Mouse (Mus musculus): ENCODE results near the gene Hnrnpa1. TPM values are rescaled to one million over a fixed set of nuclear protein-coding genes. Genes with fewer than 3 reads are reported as not detected.
A peak's percentile ranks its signal among the peaks of the same experiment; 100 is the strongest.

Hnrnpa1 gene
- polyA plus RNA-seq, 1 experiment from 2014 or later, result 436 TPM

DNA sequence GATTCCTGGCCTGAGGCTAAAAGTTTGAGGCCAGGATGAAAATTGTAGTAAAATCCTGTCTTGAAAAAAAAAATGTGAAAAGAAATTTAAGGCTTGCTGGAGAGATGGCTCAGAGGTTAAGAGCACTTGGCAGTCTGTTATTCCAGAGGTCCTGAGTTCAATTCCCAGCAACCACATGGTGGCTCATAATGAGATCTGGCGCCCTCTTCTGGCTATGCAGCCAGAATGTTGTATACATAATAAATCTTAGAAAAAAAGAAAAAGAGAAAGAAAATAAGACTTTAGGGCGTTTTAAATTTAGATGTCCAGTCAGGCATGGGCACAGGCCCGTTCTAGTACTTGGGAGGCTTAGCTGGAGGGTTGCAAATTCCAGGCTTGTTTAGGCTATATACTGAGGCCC lies 39.5 kb downstream of the Hnrnpa1 start:
- Histone ChIP-seq H3K36me3 (peaks cover 43% of the 10 kb centered on the region), H3K27ac (peak overlapping the region; percentile 81), H3K9ac (peak overlapping the region; percentile 56), H3K4me2 (peak overlapping the region; percentile 27; the same call in 1 of the 2 replicates), H3K27me3 (no peaks in the 10 kb centered on the region), H3K9me3 (replicated peaks) (no peaks in the 10 kb centered on the region), H3K4me1 (replicated peaks) (peaks cover 66% of the 10 kb centered on the region), H3K4me3 (replicated peaks) (no peak overlapping the region)
- ATAC-seq (ENCODE audit: low read depth), result no peak
- 46% methylated on average over 3 of the region's 3 CpGs for WGBS (ENCODE audit: insufficient replicate concordance)
- DNase-seq, result peak; percentile 29

DNA sequence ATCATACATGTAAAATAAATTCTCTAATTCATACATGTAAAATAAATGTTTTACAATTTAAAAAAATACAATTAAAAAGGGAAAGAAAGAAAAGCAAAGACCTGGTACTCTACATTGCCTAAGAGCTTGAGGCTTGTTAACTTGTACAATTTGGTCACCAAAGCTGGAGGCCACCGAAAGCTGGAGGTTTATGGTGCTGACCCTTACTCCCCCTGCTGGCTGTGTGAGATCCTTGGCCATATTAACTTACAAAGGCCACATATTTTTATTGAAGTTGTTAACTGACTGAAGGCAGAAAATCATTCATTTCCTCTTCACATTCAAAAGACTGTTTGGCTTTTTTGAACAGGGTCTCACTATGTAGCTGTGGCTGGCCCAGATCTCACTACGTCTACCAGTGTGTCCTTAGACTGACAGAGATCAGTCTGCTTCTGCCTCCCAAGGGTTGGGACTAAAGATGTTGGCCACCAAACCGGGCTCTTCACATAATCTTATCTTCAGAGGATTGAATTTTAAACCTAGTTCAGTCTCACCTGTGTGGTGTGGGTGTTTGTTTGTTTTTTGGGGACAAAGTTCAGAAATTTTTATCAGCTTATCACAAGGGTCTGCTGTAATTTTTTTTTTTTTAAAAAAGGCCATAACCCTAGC lies 40.7 kb downstream of the Hnrnpa1 start:
- Histone ChIP-seq H3K4me1 (replicated peaks) (peaks cover 71% of the 10 kb centered on the region), H3K4me3 (replicated peaks) (no peak overlapping the region), H3K36me3 (peaks cover 43% of the 10 kb centered on the region), H3K9me3 (replicated peaks) (no peaks in the 10 kb centered on the region), H3K9ac (peak overlapping the region; percentile 56; the same call in 1 of the 2 replicates), H3K27ac (peak overlapping the region; percentile 81), H3K27me3 (no peaks in the 10 kb centered on the region), H3K4me2 (peak overlapping the region; percentile 27)
- peak; percentile 59 for DNase-seq
- peak; percentile 56 for ATAC-seq (ENCODE audit: low read depth)
- 36% methylated on average over 3 of the region's 3 CpGs for WGBS (ENCODE audit: insufficient replicate concordance)

DNA sequence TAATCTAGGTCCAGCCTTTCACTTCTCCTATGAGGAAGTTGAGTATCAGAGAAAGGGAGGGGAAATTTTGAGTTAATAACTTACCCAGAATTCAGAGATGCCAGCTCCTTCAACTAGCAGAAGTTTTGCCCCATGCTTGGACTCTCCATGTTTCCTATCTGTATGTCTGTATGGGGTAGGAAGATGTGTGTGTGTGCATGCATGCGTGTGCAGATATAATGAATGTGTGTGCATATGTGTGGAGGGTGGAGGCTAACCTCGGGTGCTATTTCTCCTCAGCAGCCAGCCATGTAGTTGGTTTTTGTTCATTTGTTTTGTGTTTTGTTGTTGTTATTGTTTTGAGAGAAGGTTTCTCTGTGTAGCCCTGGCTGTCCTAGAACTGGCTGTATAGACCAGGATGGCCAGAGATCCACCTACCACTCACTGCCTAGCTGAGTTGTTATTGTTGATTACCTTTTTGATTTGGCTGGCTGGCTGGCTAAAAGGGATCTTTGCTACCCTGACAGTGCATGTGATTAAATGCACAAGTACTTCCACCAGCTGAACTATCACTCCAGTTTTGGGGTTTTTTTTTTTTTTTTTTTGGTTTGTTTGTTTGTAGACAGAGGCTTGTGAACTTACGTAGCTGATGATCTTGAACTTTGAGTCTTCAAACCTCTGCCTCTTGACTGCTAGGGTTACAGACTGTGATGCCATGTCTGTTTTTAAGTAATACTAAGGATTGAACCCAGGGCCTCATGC lies 41.4 kb downstream of the Hnrnpa1 start:
- no peak; the same call in 1 of the 2 replicates for ATAC-seq (ENCODE audit: low read depth)
- DNase-seq, result no peak
- peak overlapping the region; percentile 27 for H3K4me2 ChIP-seq

DNA sequence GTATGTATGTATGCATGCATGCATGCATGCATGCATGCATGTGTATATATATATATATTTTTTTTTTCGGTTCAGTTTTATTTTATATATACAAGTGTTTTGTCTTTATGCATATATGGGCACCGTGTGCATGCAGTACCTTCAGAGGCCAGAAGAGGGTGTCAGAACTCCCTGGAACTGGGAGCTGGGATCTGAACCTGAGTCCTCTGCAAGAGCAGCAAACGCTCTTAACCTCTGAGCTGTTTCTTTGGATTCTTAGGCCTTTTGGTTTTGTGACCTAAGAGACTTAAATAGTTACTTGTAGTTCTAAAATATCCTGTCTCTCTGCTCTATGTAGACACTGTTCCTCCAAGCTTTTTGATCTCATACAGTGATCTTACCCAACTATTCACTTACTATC lies 43.8 kb downstream of the Hnrnpa1 start:
- Histone ChIP-seq H3K27me3 (no peaks in the 10 kb centered on the region), H3K9me3 (replicated peaks) (no peaks in the 10 kb centered on the region), H3K4me3 (replicated peaks) (no peak overlapping the region), H3K9ac (no peak overlapping the region), H3K4me1 (replicated peaks) (peaks cover 50% of the 10 kb centered on the region), H3K4me2 (no peak overlapping the region), H3K27ac (no peak overlapping the region), H3K36me3 (peaks cover 38% of the 10 kb centered on the region)
- ATAC-seq (ENCODE audit: low read depth) (no peak), DNase-seq (peak; percentile 40)
- 63% methylated on average over 3 of the region's 3 CpGs for WGBS (ENCODE audit: insufficient replicate concordance)

More for the DNA sequence above, 41.4 kb downstream of the Hnrnpa1 start:
- Histone ChIP-seq H3K27ac (peak overlapping the region; percentile 81), H3K27me3 (no peaks in the 10 kb centered on the region), H3K36me3 (peaks cover 45% of the 10 kb centered on the region), H3K9me3 (replicated peaks) (no peaks in the 10 kb centered on the region), H3K4me1 (replicated peaks) (peaks cover 70% of the 10 kb centered on the region), H3K9ac (peak overlapping the region; percentile 49), H3K4me3 (replicated peaks) (no peak overlapping the region)
- WGBS (ENCODE audit: insufficient replicate concordance), result 76% methylated on average over 3 of the region's 3 CpGs

DNA sequence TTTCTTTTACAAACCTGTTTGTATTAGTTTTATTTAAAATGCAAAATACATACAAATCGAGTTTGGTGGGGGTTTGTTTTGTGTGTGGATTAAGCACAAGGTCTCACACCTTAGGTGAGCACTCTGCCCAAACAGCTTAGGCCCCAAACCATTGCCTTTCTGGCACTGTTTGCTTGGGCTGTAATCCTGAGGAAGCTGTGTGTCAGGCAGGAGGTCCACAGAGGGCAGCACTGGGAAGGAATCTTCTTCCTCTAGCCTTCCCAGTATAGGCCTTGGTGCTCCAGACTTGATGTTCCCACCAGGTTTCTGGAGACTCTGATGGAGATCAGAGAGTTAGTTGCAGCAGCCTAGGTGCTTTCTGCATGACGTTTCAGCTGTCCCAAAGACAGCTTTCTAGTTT lies 44.4 kb downstream of the Hnrnpa1 start:
- Histone ChIP-seq H3K9ac (no peak overlapping the region), H3K36me3 (peaks cover 41% of the 10 kb centered on the region), H3K27me3 (no peaks in the 10 kb centered on the region), H3K4me2 (no peak overlapping the region), H3K4me3 (replicated peaks) (no peak overlapping the region), H3K27ac (no peak overlapping the region; the same call in 1 of the 2 replicates), H3K4me1 (replicated peaks) (peaks cover 46% of the 10 kb centered on the region), H3K9me3 (replicated peaks) (no peaks in the 10 kb centered on the region)
- DNase-seq, result no peak
- 38% methylated on average over 2 of the region's 2 CpGs for WGBS (ENCODE audit: insufficient replicate concordance)
- no peak for ATAC-seq (ENCODE audit: low read depth)

DNA sequence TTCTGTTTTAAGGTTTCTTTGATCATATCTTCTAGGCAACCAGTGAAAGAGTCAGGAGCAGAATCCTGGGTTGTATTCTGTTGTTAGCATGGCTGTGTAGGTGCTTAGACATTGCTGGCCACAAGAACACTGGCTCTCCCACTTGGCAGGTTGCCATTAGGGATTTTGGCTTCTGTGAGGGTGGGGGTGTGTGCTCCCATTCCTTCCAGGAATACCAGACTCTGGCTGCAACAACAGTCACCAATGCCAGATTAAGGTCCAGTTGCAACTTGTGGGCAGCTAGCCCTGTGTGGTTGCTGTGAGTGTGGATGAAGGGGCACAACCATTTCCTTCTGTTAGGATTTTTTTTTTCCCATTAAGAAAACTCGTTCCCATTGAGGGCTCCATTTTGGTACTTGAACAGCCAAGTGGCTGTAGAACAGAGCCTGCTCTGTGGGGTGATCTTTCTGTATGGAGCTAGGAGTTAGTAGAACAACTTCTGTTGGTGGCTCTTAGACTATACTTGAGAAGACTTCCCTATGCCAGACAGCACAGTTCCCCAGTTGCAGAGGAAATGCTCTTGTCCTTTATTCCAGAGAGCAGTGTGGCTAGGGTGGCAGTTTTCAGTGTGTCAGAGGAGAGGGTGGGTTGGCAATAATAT lies 45.7 kb downstream of the Hnrnpa1 start:
- ATAC-seq (ENCODE audit: low read depth) (no peak), DNase-seq (no peak)
- H3K36me3 ChIP-seq, result peaks cover 53% of the 10 kb centered on the region
- H3K9ac ChIP-seq, result no peak overlapping the region
- H3K4me1 ChIP-seq (replicated peaks), result peaks cover 38% of the 10 kb centered on the region
- no peak overlapping the region for H3K4me2 ChIP-seq
- WGBS (ENCODE audit: insufficient replicate concordance), result 48% methylated on average over 1 of the region's 1 CpGs
- H3K9me3 ChIP-seq (replicated peaks), result no peaks in the 10 kb centered on the region
- no peaks in the 10 kb centered on the region for H3K27me3 ChIP-seq
- no peak overlapping the region for H3K4me3 ChIP-seq (replicated peaks)
- no peak overlapping the region for H3K27ac ChIP-seq

- H3K9ac ChIP-seq, result no peak overlapping the region
- no peak overlapping the region for H3K4me2 ChIP-seq
- DNase-seq, result no peak
- no peak for ATAC-seq (ENCODE audit: low read depth)
- no peaks in the 10 kb centered on the region for H3K27me3 ChIP-seq
- H3K4me3 ChIP-seq (replicated peaks), result no peak overlapping the region
- WGBS (ENCODE audit: insufficient replicate concordance), result 80% methylated on average over 5 of the region's 5 CpGs
- H3K36me3 ChIP-seq, result peaks cover 77% of the 10 kb centered on the region
- H3K4me1 ChIP-seq (replicated peaks), result peaks cover 26% of the 10 kb centered on the region
- H3K27ac ChIP-seq, result no peak overlapping the region; the same call in 1 of the 2 replicates
- H3K9me3 ChIP-seq (replicated peaks), result no peaks in the 10 kb centered on the region
These were observed 49.4 kb downstream of the Hnrnpa1 start for GRCm38 (mm10) chr15:103289600-103289999.

DNA sequence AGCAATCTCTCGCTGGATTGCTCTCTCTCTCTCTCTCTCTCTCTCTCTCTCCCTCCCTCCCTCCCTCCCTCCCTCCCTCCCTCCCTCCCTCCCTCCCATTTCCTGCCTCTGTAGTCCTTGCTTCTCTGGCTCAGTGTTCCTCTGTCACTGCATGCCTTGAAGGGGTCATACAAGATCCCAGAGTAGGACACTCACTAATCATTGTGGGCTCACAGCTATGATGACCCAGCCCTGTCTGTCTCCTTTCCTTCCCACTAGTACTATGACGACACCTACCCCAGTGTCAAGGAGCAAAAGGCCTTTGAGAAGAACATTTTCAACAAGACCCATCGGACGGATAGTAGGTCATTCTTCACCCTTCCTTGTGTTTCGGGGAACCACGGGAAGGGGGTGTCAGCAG lies 50.2 kb downstream of the Hnrnpa1 start:
- no peak overlapping the region for H3K27ac ChIP-seq
- WGBS (ENCODE audit: insufficient replicate concordance), result 79% methylated on average over 6 of the region's 6 CpGs
- H3K4me2 ChIP-seq, result no peak overlapping the region
- H3K9me3 ChIP-seq (replicated peaks), result no peaks in the 10 kb centered on the region
- no peak for ATAC-seq (ENCODE audit: low read depth)
- no peak overlapping the region for H3K9ac ChIP-seq
- no peak overlapping the region for H3K4me3 ChIP-seq (replicated peaks)
- no peak for DNase-seq
- peaks cover 78% of the 10 kb centered on the region for H3K36me3 ChIP-seq
- H3K27me3 ChIP-seq, result no peaks in the 10 kb centered on the region
- peaks cover 18% of the 10 kb centered on the region for H3K4me1 ChIP-seq (replicated peaks)

GRCm38 (mm10) chr15:103290843-103291242 lies 50.6 kb downstream of the Hnrnpa1 start:
- whole genome bisulfite sequencing (ENCODE audit: insufficient replicate concordance), result 89% methylated on average over 9 of the region's 9 CpGs
- no peak for DNase-seq
- ATAC-seq (ENCODE audit: low read depth), result no peak
- Histone ChIP-seq H3K9ac (no peak overlapping the region), H3K4me2 (no peak overlapping the region), H3K4me1 (replicated peaks) (peaks cover 18% of the 10 kb centered on the region), H3K4me3 (replicated peaks) (no peak overlapping the region), H3K36me3 (peaks cover 82% of the 10 kb centered on the region), H3K27ac (no peak overlapping the region), H3K27me3 (no peaks in the 10 kb centered on the region), H3K9me3 (replicated peaks) (no peaks in the 10 kb centered on the region)

- 85% methylated on average over 4 of the region's 4 CpGs for WGBS (ENCODE audit: insufficient replicate concordance)
- Histone ChIP-seq H3K36me3 (peaks cover 86% of the 10 kb centered on the region), H3K27me3 (no peaks in the 10 kb centered on the region), H3K27ac (no peak overlapping the region), H3K9me3 (replicated peaks) (no peaks in the 10 kb centered on the region), H3K4me2 (no peak overlapping the region), H3K9ac (no peak overlapping the region), H3K4me1 (replicated peaks) (peaks cover 14% of the 10 kb centered on the region), H3K4me3 (replicated peaks) (no peak overlapping the region)
- no peak for DNase-seq
- ATAC-seq (ENCODE audit: low read depth), result no peak
These were observed 52.6 kb downstream of the Hnrnpa1 start for GRCm38 (mm10) chr15:103292673-103293345.

DNA sequence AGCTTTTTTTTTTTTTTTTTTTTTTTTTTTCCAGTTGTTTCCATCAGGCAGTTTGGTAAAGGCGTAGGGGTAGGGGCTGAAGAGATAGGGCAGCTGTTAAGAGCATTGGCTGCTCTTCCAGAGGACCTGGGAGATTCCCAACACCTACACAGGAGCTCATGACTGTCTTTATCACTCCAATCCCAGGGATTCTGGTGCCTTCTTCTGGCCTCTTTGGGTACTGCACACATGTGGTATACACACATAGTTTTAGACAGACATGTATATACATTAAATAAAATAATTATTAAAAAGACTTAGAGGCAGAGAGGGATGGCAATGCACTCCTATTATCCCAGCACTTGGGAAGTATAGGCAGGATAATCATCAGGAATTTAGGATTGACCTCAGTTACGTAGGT lies 53.1 kb downstream of the Hnrnpa1 start:
- Histone ChIP-seq H3K9me3 (replicated peaks) (no peaks in the 10 kb centered on the region), H3K4me1 (replicated peaks) (peaks cover 14% of the 10 kb centered on the region; the same call in 1 of the 2 replicates), H3K27ac (no peak overlapping the region), H3K36me3 (peaks cover 92% of the 10 kb centered on the region), H3K4me3 (replicated peaks) (no peak overlapping the region), H3K27me3 (no peaks in the 10 kb centered on the region), H3K4me2 (no peak overlapping the region), H3K9ac (no peak overlapping the region)
- no peak for DNase-seq
- WGBS (ENCODE audit: insufficient replicate concordance), result 95% methylated on average over 2 of the region's 2 CpGs
- ATAC-seq (ENCODE audit: low read depth), result no peak

Data from liver, embryonic 13.5 days (tissue).